Mouse (Mus musculus): ENCODE measurements around the gene Cnr2. TPM values are rescaled to one million over a fixed set of nuclear protein-coding genes. Genes with fewer than 3 reads are reported as not detected.

Gene Cnr2
- polyA plus RNA-seq, 1 experiment from 2014 or later = 0.19 TPM

- ATAC-seq (ENCODE audit: insufficient number of reproducible peaks, insufficient read depth, low FRiP score, low TSS enrichment) = no peak
- Histone ChIP-seq H3K27ac (no peak overlapping the region), H3K9me3 (no peaks in the 10 kb centered on the region), H3K9ac (no peak overlapping the region), H3K36me3 (no peaks in the 10 kb centered on the region), H3K27me3 (no peaks in the 10 kb centered on the region), H3K4me1 (no peaks in the 10 kb centered on the region), H3K4me2 (replicated peaks) (no peak overlapping the region), H3K4me3 (no peak overlapping the region)
- 76% methylated on average over 2 of the region's 2 CpGs for WGBS
Observed at GRCm38 (mm10) chr4:135891539-135891938, 3.7 kb upstream of the Cnr2 start.

DNA sequence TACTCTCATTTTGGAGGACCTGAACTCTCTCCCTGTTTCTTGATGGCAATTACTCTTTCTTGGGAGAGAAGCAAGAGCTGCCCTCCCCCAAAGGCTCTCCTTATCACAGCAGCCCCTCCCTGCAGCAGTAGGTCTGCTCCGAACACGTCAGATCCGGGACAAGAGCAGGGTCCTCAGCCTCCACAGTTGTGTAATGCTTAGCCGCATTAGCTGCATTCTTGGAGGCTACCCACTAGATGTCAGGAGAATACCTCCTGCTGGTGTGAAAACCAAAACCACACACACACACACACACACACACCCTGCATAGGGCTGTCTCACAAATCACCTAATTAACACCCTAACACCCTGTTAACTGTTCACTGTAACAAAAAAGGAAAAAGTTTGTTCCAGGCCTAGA is 2.3 kb upstream of the Cnr2 start:
- no peaks in the 10 kb centered on the region for H3K36me3 ChIP-seq
- no peaks in the 10 kb centered on the region for H3K9me3 ChIP-seq
- H3K4me1 ChIP-seq = no peaks in the 10 kb centered on the region
- H3K27ac ChIP-seq = no peak overlapping the region
- no peak for ATAC-seq (ENCODE audit: insufficient number of reproducible peaks, insufficient read depth, low FRiP score, low TSS enrichment)
- H3K4me3 ChIP-seq = no peak overlapping the region
- H3K27me3 ChIP-seq = no peaks in the 10 kb centered on the region
- no peak overlapping the region for H3K4me2 ChIP-seq (replicated peaks)
- 66% methylated on average over 4 of the region's 4 CpGs for WGBS
- no peak overlapping the region for H3K9ac ChIP-seq

DNA sequence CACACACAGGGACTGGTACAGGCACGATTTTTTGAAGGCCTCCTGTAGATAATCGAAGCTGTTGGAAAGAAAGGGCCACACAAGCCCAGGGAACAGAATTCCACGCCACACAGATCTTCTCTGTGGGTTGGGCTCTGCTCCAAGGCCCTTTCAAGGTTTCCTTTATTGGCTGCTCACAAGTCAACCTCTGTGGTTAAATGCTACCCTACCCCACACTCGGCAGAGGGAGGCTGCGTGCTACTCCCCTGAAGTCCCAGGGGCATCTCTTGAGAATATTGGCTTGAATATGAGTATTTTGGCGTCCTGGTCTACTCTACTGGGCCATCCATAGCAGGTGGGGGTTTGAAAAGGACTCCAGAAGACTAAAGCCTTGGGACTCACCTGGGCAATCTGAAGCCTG is 963 bp downstream of the Cnr2 start:
- H3K27ac ChIP-seq = no peak overlapping the region
- no peaks in the 10 kb centered on the region for H3K27me3 ChIP-seq
- no peak overlapping the region for H3K4me3 ChIP-seq
- no peak overlapping the region for H3K4me2 ChIP-seq (replicated peaks)
- no peaks in the 10 kb centered on the region for H3K4me1 ChIP-seq
- ATAC-seq (ENCODE audit: insufficient number of reproducible peaks, insufficient read depth, low FRiP score, low TSS enrichment) = no peak
- H3K9me3 ChIP-seq = no peaks in the 10 kb centered on the region
- WGBS = 74% methylated on average over 6 of the region's 6 CpGs
- no peak overlapping the region for H3K9ac ChIP-seq
- H3K36me3 ChIP-seq = no peaks in the 10 kb centered on the region

DNA sequence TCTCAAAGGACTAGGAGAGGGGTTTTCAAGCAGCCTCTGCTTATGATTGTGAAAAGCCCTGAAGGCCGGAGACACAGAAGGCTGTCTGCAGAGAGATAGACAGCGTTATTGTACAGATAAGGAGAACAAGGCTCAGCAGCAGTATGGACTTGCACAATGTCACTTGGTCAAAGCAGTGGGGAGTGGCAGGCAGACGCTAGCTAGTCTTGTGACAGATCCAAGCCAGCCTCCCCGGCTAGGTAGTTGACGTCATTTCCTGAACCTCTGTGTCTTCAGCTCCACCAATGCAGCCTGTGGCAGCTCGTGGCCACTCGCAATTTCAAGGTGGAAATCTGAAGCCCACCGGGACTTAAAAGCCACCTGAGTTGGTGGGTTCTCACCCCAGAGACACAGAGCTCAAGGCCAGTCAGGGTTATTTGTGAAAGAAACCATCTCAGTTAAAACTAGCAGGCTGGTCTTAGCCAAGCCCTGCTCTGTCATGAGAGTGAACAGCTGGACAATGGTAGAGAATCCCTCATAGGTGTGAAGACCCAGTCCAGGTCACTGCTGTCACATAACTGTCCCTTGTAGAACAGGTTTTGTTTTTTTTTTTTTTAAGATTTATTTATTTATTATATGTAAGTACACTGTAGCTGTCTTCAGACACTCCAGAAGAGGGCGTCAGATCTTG is 3.3 kb downstream of the Cnr2 start:
- WGBS = 69% methylated on average over 9 of the region's 9 CpGs
- Histone ChIP-seq H3K9ac (no peak overlapping the region), H3K27ac (no peak overlapping the region), H3K27me3 (no peaks in the 10 kb centered on the region), H3K36me3 (no peaks in the 10 kb centered on the region), H3K9me3 (no peaks in the 10 kb centered on the region), H3K4me2 (replicated peaks) (no peak overlapping the region), H3K4me3 (no peak overlapping the region), H3K4me1 (no peaks in the 10 kb centered on the region)
- ATAC-seq (ENCODE audit: insufficient number of reproducible peaks, insufficient read depth, low FRiP score, low TSS enrichment) = no peak

DNA sequence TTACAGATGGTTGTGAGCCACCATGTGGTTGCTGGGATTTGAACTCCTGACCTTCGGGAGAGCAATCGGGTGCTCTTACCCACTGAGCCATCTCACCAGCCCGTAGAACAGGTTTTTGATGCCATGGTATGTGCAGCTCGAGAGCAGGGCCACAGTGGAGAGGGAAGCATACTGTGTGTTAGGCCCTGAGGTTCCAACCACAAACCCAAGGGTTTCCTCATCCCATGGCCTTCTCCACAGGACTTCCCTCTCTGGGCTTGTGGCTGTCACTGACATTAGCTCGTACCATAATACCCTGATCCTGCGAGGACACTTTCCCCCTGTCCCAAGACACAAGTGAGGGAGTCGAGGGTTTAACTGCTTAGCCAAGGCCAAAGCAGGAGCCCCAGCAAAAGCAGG is 3.9 kb downstream of the Cnr2 start:
- Histone ChIP-seq H3K4me1 (no peaks in the 10 kb centered on the region), H3K4me3 (no peak overlapping the region), H3K36me3 (no peaks in the 10 kb centered on the region), H3K27me3 (no peaks in the 10 kb centered on the region), H3K27ac (no peak overlapping the region), H3K9ac (no peak overlapping the region), H3K4me2 (replicated peaks) (no peak overlapping the region), H3K9me3 (no peaks in the 10 kb centered on the region)
- 81% methylated on average over 7 of the region's 7 CpGs for WGBS
- ATAC-seq (ENCODE audit: insufficient number of reproducible peaks, insufficient read depth, low FRiP score, low TSS enrichment) = no peak

GRCm38 (mm10) chr4:135900008-135900407 is 4.8 kb downstream of the Cnr2 start:
- Histone ChIP-seq H3K9ac (no peak overlapping the region), H3K27ac (no peak overlapping the region), H3K36me3 (no peaks in the 10 kb centered on the region), H3K4me3 (no peak overlapping the region), H3K4me1 (no peaks in the 10 kb centered on the region), H3K27me3 (no peaks in the 10 kb centered on the region), H3K4me2 (replicated peaks) (no peak overlapping the region), H3K9me3 (no peaks in the 10 kb centered on the region)
- WGBS = 76% methylated on average over 5 of the region's 5 CpGs
- no peak for ATAC-seq (ENCODE audit: insufficient number of reproducible peaks, insufficient read depth, low FRiP score, low TSS enrichment)

DNA sequence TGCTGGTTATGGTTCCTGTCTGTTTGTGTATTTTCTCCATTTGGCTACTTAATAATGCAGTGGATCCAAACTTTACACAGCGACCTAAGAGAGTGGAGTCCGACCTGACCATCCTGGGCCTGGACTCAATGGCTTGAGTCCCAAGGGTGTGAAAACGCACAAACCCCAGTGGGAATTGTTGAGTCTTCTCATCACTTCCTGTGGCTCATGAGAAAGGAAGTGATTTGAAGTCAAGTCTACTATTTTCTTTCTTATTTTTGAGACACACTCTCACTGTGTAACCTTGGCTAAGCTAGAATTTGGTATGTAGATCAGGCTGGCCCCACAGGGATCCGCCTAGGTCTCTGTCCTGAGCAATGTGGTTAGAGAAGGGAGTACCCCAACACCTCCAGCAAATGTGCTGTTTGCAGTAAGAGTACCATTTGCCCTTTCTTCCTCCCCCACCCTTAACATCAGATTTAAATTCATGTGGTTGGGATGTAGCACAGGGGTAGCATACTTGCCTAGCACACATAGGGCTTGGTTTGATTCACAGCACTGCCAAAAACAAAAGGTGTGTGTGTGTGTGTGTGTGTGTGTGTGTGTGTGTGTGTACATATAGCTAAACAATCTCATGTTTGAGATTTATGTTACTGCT is 7.5 kb downstream of the Cnr2 start:
- ATAC-seq (ENCODE audit: insufficient number of reproducible peaks, insufficient read depth, low FRiP score, low TSS enrichment) = no peak
- H3K4me1 ChIP-seq = no peaks in the 10 kb centered on the region
- no peaks in the 10 kb centered on the region for H3K27me3 ChIP-seq
- H3K4me3 ChIP-seq = no peak overlapping the region
- no peak overlapping the region for H3K9ac ChIP-seq
- 85% methylated on average over 4 of the region's 4 CpGs for WGBS
- no peaks in the 10 kb centered on the region for H3K36me3 ChIP-seq
- no peak overlapping the region for H3K4me2 ChIP-seq (replicated peaks)
- no peaks in the 10 kb centered on the region for H3K9me3 ChIP-seq
- no peak overlapping the region for H3K27ac ChIP-seq

DNA sequence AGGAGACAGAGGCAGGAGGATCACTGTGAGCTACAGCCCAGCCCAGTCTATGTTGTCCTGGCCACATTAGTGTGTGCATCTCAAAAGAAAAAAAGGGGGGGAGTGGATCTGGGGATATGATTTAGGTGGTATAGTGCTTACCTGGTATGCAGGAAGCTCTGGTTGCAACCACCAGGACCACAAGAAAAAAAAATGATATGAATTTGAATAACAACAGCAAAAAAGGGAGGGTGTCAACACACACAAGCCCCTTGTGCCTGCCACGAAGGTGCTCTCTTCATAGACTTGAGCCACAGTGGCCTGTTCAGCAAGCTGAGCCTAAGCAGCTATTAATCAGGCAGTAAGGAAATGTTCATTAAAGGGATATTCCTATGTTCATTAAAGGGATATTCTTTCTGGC is 9.6 kb downstream of the Cnr2 start:
- no peaks in the 10 kb centered on the region for H3K9me3 ChIP-seq
- no peak overlapping the region for H3K27ac ChIP-seq
- no peaks in the 10 kb centered on the region for H3K36me3 ChIP-seq
- H3K27me3 ChIP-seq = no peaks in the 10 kb centered on the region
- H3K4me2 ChIP-seq (replicated peaks) = no peak overlapping the region
- no peak for ATAC-seq (ENCODE audit: insufficient number of reproducible peaks, insufficient read depth, low FRiP score, low TSS enrichment)
- H3K9ac ChIP-seq = no peak overlapping the region
- H3K4me3 ChIP-seq = no peak overlapping the region
- no peaks in the 10 kb centered on the region for H3K4me1 ChIP-seq
- WGBS = 63% methylated on average over 1 of the region's 1 CpGs

- Histone ChIP-seq H3K4me3 (no peak overlapping the region), H3K36me3 (no peaks in the 10 kb centered on the region), H3K9ac (no peak overlapping the region), H3K4me1 (no peaks in the 10 kb centered on the region), H3K27me3 (no peaks in the 10 kb centered on the region), H3K27ac (no peak overlapping the region), H3K4me2 (replicated peaks) (no peak overlapping the region), H3K9me3 (no peaks in the 10 kb centered on the region)
- 74% methylated on average over 3 of the region's 3 CpGs for WGBS
- no peak for ATAC-seq (ENCODE audit: insufficient number of reproducible peaks, insufficient read depth, low FRiP score, low TSS enrichment)
Observed at GRCm38 (mm10) chr4:135906633-135907032, 11.4 kb downstream of the Cnr2 start.

- H3K27me3 ChIP-seq = no peaks in the 10 kb centered on the region
- H3K4me3 ChIP-seq = no peak overlapping the region
- H3K4me2 ChIP-seq (replicated peaks) = no peak overlapping the region
- no peaks in the 10 kb centered on the region for H3K9me3 ChIP-seq
- WGBS = 60% methylated on average over 13 of the region's 13 CpGs
- no peak overlapping the region for H3K9ac ChIP-seq
- no peaks in the 10 kb centered on the region; the same call in 1 of the 2 replicates for H3K4me1 ChIP-seq
- H3K36me3 ChIP-seq = no peaks in the 10 kb centered on the region
- no peak overlapping the region for H3K27ac ChIP-seq
- no peak for ATAC-seq (ENCODE audit: insufficient number of reproducible peaks, insufficient read depth, low FRiP score, low TSS enrichment)
Observed at GRCm38 (mm10) chr4:135909326-135910066, 14.3 kb downstream of the Cnr2 start.

- no peaks in the 10 kb centered on the region; the same call in 1 of the 2 replicates for H3K4me1 ChIP-seq
- no peak overlapping the region for H3K9ac ChIP-seq
- no peaks in the 10 kb centered on the region for H3K27me3 ChIP-seq
- H3K27ac ChIP-seq = no peak overlapping the region
- H3K9me3 ChIP-seq = no peaks in the 10 kb centered on the region
- H3K4me3 ChIP-seq = no peak overlapping the region
- no peaks in the 10 kb centered on the region for H3K36me3 ChIP-seq
- WGBS = 70% methylated on average over 7 of the region's 7 CpGs
- H3K4me2 ChIP-seq (replicated peaks) = no peak overlapping the region
- ATAC-seq (ENCODE audit: insufficient number of reproducible peaks, insufficient read depth, low FRiP score, low TSS enrichment) = no peak
Observed at GRCm38 (mm10) chr4:135911531-135911930, 16.3 kb downstream of the Cnr2 start.

DNA sequence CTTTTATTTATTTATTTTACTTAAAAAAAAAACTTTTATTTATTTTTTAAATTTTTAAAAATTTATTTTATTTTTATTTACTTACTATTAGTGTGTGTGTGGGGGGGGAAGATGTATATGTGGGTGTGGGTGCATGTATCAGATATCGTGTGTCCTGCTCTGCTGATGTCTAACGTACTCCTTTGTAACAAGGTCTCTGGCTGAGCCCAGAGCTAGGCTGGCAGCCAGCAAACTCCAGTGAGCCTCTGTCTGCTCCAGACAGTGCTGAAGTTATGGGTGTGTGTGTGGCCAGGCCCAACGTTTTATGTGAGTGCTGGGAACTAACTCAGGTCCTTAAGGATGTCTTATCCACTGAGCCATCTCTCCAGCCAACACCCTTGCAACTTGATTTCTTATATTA is 17.0 kb downstream of the Cnr2 start:
- Histone ChIP-seq H3K9ac (no peak overlapping the region), H3K27ac (no peak overlapping the region), H3K9me3 (no peaks in the 10 kb centered on the region), H3K27me3 (no peaks in the 10 kb centered on the region), H3K36me3 (no peaks in the 10 kb centered on the region), H3K4me2 (replicated peaks) (no peak overlapping the region), H3K4me3 (no peak overlapping the region), H3K4me1 (no peaks in the 10 kb centered on the region; the same call in 1 of the 2 replicates)
- no peak for ATAC-seq (ENCODE audit: insufficient number of reproducible peaks, insufficient read depth, low FRiP score, low TSS enrichment)
- WGBS = 52% methylated on average over 3 of the region's 3 CpGs

Measured in embryonic facial prominence, embryonic 12.5 days (tissue).